Mouse (Mus musculus) T-cell, adult 2 months (primary cell): Measurements from ENCODE around the gene Fbxo42.

Source experiments
- DNase-seq: peaks from one replicate; pipeline ENCODE4 v3.0.0; 2022; ENCODE audit warnings: low spot score

The Fbxo42 gene

DNA sequence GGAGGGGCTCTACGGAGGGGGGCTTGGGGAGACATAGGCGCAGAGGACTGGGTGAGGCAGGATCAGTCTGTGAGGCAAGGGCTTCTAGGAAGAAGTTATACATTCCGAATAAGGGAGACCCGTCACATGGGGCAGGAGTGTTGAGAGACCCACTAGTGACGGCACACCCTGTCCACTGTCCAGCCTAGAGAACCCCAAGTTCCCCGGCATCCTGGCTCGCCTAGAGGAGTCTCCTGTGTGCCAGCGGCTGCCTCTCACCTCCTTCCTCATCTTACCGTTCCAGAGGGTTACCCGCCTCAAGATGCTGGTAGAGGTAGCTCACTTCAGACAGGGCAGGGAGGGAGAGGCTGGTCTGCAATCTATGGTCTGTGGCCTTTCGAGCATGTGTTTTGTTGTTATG is 101.7 kb downstream of the Fbxo42 start:
- DNase-seq = no peak

DNA sequence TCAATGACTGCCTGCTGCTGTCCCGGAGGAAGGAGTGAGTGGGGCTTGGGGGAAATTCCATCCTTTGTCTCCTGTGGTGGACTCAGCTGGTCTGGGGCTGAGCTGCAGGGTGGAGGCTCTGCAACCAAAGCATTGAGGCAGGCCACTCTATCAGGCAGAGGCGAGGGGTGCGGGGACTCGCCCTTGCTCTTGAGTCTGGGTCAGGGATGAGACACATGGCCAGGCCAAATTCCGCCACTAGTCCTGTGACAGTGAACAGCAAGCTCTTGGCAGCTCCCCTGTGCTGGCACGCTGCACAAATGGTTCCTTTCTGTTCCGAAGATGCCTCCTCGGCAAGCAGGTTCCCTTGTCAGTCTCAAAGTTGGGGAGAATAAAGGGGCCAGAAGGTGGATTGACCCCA is 103.4 kb downstream of the Fbxo42 start:
- DNase-seq = no peak

DNA sequence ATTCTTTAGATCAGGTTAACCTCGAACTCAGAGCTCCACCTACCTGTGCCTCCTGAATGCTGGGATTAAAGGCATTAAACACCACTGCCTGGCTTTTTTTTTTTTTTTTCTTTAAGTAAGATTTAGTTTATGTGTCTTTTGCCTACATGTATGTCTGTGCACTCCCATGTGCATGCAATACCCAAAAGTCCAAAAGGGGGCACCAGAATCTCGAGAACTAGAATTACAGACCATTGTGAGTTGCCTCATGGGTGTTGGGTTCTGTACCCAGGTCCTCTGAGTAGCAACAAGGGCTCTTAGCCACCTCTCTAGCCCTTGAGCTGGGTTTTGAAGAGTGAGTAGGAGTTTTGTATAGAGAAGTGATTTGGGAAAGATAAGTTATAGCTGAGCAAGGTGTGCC is 104.9 kb downstream of the Fbxo42 start:
- DNase-seq = no peak
